Mouse (Mus musculus) fat pad, adult 2 months (tissue): ENCODE results near the gene Igsf3.

Experiments
- DNase-seq: peaks from one replicate; pipeline ENCODE4 v3.0.0-alpha.2; 2011; ENCODE audit warnings: low read depth, low spot score; ENCODE audit errors: extremely low read depth

Gene Igsf3

DNA sequence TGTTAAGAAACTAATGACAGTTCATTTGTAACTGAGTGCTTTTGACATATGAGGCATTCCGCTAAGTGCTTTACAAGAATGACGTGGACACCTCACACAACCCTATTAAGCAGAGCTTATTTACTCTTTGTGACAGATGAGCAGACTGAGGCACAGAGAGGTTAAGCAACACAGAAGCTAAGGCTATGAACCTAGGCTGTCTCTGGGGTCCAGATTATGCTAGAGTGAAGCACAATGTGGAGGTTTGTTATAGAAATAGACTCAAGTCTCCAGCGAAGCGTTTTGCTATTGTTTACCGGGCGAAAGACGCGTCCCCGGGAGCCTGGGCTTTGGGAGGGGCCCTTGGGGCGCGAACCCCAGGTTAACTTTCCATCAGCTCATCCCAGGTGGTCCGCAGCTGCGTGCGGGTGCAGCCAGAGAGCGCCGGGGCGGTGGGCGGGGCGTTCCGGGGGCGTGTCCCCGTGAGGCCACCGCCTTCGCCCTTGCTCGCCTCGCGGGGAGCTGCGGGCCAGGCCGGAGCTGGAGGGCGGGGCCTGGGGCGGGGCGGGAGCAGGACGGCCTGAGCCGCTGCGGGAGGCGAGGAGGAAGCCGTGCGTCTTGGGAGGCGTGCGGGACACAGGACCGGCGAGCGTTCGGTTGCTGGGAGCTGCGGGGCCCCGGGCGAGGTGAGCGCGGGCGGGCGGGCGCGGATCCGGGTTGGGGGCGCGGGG lies at the start of gene Igsf3:
Gene Igsf3, plus strand, starts transcription at position 546 of the 710 bp plus-strand sequence.
- DNase-seq: no peak

DNA sequence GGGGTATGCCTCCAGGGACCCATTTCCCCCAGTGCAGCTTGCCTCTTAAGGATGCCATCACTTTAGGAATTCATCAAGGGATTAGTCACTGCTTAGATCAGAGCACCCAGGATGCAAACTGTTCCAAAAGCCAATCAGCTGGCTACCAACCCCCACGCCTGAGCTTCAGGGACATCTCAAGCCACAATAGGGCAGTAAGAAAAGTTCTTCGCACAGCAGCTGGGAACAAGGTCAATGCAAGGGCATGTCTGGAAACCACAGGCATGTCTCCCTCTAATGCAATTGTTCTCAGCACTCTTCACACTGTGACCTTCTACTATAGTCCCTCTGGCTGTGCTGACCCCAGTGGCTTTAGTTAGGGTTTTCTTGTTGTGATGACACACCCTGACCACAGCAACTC lies 49.6 kb upstream of the Igsf3 start:
- no peak for DNase-seq

DNA sequence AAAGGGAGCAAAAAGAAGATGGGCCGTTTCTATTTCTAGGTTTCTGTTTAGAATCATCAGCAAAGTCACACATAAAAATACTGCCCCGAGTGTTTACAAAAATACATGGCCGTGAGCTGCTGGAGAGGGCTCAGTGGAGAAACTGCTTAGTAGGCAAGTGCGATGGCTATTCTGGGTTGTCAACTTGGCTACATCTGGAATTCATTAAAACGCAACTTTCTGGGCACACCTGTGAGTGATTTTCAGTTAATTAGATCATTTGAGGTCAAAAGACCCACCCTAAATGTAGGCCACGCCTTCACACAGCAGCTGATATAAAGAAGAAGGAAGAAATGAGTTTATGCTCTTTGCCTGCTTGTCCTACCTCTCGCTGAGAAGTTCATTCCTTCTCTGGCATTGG lies 48.3 kb upstream of the Igsf3 start:
- no peak for DNase-seq

DNA sequence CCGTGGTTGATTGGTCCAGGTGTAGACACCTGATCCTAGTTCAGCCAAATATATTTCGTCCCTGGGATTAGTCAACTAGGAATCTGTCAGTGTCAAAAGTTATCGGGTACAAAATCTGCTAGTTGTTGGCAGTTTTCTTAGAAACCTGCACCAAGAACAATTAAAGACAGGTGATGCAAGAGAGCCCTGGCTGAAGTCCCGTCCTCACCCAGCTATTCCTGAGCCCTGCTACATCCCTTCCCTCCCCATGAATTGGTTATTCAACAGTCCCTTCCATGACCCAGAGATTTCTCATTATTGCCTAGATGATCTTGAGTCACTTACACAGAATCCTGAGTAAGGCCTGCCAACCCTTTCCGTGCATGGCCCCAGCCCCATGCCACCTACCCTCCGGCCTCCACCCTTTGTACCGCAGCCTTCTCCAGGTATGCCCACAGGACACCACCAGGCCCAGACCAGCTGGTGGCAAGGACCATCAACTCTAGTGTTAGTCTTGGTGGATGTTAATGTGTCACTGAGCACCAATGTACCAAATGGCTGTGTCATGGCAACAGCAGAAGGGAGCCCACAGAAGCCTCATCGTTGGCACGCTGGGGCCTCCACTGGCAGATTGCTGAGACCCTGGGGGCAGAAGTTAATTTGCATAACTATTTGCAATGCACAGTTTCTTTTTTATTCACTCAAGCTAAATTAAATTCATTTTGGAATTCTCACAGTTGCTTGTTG lies 33.5 kb upstream of the Igsf3 start:
- peak; percentile 97 for DNase-seq

DNA sequence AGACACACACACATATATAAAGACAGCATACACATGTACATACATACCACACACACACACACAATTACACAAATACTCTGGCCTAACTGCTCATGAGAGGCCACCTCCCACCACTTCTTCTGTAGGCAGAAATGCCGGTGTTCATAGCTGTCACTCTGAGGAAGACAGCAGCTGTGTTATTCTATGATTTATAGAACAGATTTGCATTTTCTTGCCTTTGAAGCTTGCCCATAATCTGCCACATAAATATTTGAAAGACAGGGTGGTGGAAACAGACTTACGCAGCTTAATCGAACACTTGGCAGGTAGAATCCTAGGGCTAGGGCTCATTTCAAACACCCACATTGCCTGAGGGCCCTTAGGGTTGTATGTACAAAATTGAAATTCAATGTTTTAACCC lies 32.6 kb upstream of the Igsf3 start:
- no peak for DNase-seq

DNA sequence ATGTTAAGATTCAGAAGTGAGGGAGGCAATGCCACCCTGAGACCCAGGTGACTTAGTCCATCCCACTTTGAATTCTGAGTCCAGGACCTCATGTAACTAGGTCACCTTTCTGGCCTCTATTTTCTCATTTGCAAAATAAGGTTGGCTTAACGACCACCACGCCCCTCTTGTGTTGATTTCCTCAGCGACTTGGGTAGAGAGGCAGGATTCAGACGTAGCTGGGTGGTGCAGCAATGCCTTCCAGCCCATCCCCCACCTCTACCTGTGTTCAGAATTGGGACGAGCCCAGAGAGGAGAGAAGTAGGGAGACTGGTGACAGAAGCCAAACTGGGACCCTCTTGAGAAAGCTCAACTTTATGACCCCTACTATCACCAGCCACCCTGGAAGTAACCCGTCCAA lies 31.6 kb upstream of the Igsf3 start:
- no peak for DNase-seq

DNA sequence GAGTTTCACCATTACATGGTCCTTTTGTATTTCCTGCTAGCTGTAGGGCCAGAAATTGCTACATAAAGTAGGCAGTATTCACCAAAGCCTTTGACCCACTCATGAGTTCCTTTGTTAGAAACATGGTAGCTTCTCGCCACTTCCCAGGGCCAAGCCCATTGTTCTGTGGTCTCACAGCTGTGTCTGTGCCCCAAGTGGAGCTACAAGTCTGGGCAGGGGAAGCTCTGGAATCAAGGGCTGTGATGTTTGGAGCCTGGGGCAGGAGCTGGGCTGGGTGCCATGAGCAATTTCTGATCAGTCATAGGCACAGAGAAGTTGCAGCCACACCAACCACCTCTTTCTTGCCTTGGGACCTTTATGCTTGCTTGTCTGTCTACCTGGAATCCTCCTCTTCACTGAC lies 30.1 kb upstream of the Igsf3 start:
- peak; percentile 88 for DNase-seq

DNA sequence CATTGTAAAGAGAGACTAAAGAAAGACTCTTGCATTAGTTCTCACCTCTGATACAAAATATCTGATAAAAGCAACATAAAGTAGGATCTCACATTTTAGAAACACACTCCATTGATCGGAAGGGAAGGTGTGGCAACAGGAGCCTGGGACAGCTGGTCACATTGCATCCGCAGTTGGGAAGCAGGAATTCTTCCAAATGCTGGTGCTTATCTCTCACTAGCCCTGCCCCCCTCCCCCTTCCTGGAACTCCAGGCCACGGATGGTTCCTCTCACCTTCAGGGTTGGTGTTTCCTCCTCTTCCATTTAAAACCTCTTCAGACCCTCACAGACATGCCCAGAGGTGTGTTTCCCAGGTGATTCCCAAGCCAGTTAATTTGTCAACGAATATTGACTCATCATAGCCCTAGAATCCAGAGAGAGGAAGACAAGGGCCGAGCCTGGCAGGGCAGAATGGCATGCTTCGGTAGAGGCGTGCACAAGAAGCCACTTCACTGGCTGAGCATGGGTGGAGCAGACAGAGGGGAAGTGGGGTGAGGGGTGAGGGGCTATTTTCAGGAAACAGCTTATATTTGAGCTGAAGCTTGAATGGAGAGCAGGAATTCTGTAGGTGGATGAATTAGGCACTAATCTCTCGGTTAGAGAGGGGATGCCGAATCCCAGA lies 28.3 kb upstream of the Igsf3 start:
- DNase-seq: no peak

DNA sequence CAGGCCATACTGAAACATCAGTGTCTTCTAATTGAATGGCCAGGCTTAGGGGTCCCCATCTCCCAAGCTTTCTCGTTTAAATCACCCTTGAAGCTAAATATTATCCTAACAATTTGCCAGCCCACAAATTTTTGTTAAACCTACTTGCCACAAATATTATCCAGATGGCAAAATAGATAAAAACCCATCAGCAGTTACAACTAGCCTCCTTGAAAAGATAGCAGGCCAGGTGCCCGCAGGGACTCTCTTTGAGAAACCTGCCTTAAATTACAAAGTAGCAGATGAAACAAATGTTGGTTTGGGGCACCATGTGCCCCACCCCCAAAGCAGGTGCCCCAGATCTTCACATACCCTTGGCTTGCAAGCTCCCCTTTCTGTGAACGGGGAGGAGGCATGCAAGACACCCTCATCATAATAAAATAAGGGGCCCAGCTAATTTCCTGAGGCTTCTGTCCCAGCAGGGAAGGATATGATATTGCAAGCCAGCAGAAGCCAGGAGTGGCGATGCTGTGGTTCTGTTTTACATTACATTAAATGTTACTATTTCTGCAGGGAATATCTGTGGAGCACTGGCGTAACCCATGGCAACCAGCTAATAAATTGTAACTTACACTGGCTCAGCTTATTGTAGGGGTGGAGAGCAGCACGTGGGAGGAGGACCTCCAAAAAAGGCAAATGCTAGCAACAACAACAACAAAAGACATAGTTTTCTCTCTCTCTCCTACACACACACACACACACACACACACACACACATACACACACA lies 27.2 kb upstream of the Igsf3 start:
- DNase-seq: no peak

DNA sequence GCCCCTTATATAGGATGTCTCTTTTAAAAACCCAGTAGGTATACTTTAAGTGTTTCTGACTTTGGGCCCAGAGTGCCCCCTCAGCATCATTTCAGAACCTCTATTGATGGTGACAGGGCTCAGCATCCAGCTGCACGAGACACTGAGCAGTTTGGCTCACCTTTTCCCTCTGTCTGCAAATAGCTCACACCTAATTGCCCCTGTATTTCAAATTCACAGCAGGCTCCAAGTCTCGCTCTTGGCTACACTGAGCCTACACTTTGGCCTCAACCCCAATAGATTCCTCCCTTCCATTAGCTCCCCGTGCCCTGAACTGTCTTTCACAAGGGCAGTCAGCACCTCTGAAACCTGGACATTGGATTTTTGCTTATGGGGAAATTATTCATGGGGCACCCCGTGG lies 26.5 kb upstream of the Igsf3 start:
- no peak for DNase-seq

DNA sequence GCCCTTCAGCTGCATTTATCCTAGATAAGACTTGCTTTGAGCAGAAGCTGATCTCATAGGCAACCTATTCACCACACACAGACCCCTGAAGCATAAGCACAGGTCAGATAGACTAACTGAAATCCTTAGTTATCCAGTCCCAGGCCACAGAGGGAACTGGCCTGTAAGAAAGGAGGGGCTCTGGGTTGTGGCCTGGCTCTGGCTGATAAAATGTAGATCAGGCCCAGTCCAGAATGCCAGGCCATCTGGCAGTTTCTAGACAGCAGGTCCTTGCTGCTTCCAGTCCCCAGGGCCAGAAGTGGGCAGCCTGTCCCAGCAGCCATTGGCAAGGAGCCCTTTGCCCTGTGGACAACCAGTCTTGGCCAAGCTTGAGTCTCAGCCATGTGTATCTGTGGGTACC lies 22.4 kb upstream of the Igsf3 start:
- DNase-seq: no peak

DNA sequence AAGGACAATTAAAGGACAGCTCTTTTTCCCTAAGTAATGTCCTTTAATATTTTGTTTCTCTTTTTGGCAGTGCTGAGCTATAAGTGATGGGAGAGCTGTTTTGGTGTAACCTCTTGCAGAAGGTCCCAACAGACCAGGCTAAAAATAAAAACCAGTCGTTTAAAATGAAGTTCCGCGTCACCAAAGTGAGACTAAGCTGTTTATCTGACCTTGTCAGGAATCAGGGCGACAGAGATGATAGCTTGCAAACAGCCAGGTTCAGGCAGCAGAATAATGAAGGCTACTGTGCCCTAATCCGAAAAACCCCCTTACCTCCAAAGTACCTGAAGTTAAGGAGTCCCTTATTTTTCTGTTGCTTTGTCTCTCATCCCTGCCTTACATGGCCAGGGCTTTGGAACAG lies 21.2 kb upstream of the Igsf3 start:
- DNase-seq: no peak

DNA sequence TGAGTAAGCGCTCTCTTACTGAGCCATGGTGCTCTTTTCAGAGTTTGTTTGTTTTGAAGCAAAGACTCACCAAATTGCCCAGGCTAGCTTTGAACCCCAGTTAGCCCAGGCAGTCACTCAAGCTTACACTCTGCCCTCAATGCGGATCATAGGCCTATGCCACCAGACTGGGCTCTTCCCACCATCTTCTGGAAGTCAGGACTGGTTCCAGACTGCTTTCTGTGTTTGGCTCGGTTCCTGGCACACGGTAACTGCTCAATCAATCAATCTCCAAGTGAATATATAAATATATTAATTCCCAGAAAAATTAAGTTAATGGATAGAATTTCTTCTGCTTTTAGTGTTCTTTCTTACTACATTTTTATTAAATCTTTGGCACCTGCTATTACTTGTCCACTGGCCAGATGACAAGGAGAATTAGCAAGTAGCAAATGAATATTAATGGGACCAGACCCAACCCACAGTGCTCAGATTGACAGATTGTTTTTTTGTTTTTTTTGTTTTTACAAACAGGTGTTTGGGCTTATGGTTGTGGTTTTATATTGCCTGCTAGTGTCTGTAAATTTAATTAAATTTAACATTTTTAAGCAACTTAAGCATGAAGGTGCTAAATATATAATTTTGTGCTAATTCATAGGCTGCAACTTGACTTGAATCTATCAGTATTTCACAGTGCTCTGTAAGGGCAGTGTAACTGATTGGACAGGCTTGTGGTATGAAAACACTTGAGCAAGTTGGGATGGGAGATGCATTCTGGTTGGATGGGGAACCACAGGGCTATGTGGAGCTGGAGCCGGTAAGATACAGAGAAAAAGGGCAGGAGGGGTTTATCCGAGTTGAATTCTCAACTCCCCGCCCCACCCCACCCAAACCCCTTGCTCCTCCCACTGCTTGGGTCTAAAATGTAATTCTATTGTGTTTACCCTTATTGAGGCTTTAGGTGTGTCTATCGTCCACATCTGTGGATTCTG lies 20.0 kb upstream of the Igsf3 start:
- no peak for DNase-seq

DNA sequence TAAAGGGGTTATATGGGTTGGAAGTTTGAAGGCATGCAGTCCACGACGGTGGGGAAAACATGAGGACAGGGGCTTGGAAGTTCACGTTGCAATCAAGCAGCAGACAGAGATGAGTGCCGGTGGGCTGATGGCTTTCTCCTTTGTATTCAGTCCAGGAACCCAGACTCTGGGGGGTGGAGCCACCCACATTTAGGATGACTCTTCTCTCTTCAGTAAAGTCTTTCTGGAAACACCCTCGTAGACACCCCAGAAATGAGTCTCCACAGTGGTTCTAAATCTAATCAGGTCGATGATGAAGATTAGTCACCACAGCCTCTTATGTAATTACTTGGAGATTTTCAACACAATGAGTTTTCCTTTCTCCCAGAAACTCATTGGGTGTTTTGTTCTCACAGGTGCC lies 16.1 kb upstream of the Igsf3 start:
- DNase-seq: no peak

DNA sequence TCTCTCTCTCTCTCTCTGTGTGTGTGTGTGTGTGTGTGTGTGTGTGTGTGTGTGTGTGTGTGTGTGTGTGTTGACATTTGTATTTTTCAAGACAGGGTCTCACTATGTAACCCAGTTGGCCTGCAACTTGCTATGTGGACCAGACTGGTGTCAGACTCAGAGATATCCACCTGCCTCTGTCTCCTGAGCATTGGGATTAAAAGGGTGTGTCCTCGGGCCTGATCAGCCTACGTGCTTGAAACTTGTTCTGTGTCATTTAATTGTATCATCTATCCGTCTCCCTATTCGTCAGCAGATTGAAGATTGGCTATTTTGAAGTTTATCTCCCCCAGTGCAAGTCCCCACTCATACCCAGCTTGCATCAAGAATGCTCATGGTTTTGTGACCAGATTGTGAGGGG lies 14.5 kb upstream of the Igsf3 start:
- no peak for DNase-seq

DNA sequence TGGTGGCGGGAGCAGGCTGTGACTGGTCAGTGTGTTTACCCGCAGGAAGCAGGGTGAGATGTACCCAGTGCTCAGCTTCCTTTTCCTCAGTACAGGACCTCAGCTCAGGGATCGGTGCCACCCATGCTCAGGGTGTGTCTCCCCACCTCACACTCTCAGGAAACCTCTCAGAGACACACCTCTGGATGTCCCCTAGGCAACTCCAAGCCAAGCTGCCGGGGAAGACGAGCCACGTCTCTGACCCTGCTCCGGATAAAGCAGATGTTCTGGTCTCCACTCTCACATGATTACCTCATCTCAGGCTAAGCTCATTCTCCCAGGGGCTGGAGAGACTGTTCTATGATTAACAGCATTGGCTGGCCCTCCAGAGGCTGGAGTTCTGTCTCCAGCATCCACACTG lies 13.3 kb upstream of the Igsf3 start:
- no peak for DNase-seq

DNA sequence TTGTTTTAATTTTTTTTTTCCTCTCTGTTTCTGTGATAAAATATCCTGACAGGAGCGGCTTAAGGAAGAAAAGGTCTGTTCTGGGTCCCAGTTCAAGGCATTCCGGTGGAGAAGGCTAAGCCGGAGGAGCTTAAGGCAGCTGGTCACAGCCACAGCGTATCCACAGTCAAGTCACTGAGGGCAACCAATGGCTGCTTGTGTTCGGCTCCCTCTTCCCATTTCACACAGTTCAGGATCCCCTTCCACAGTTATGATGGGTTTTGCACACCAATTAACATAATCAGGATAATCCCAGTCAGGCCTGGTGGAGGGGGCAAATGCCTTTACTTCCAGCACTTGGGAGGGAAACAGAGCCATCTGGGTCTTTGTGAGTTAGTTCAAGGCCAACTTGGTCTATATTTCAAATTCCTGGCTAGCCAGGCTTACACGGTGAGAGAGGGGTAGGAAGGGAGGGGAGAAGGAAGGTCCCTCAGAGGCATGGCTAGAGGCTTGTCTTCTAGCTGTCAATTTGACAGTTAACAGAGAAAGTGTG lies 11.7 kb upstream of the Igsf3 start:
- no peak for DNase-seq

DNA sequence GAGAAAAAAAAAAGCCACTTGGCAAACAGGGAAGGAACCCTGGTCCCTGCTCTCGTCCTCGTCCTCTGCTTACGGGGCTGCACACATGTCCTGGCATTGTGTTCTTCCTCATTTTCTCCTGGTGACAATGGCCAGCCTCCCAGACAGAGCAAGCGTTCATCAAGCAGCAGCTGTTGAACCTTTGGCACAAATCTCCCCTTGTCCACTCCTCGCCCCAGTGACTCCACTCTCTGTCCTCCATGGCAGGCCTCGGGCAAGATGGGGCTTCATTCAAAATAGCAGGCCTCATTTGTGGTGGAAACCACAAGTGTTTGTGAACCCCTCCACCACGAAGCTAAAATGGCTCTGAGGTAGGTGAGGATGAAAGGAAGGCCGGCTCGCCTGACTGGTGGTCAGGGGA lies 11.0 kb upstream of the Igsf3 start:
- no peak for DNase-seq

DNA sequence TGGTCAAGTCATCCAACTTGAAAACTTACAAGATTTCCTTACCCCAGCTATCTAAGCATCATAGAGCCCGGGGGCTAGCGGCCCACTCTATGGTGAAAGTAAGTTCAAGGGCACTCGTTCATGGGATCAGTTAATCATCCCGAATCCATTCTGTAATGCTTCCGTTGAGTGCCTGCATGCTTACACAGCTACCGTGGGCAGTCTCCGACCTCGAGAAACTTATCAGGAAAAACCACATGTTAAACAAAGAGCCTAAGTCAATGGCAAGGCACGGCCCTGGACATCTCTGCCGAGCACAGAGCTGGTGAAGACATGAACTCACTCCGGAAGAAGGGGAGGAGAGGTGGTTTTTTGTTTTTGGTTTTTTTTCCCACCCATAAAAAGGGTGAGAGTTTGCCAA lies 9.5 kb upstream of the Igsf3 start:
- DNase-seq: no peak

DNA sequence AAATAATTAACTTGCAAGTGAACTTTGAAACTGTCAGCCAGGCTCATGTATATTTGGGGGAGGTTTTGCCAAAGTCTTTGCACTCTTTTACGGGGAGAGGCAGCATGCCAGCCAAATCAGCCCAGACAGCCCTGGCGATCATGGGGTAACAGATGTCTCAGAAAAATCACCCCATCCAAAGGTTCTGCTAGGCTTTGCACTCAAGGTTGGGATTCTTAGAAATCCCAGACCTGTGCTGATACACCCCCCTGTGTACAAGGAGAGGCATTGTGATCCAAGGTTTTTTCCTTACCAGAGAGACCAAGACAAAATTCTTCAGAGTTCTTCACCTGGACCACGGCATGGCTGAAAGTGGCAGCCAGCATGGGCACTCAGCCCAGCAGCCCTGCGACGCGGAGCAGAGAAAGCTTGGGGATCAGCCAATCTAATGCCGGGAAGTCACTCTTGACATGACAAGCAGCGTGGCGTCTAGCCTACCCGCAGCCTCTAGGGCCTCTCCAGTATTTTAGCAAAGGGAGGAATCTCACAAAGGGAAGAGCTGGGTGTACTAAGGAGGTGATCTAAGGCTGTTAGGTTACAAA lies 7.5 kb upstream of the Igsf3 start:
- DNase-seq: no peak
